12 mouse cellular contexts compared by ENCODE assay signal in the genomic region with DNA sequence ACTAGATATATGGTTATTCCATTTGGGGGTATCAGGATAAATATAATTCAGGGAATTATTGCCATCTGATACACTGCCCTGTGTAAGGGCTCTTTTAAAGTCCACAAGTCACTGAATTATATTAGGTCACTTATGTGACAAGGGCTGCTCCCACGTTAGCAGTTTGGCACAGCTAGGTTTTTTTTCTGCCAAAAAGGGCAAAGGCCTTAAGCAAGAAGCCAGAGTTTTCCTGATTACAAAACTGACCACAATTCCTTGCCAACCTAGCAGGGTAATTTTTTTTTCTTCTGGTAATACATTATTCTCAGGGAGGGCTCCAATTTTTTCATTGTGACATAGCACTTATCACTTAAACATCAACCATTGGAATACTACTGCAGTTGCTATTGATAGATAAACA.
DNase-seq lines count a peak whose midpoint lies in the region; ATAC-seq and TF ChIP-seq lines count a peak whose summit lies in the region.
"Had no signal": no experiment of that assay in that cellular context is flagged by ENCODE, and none has a peak within 500 bp of the region (broad histone marks: within the 10 kb centered on the region; RNA-seq: fewer than 3 reads in every experiment).

No protein-coding gene starts in this region.

- no peak overlapping the region for H3K27ac ChIP-seq in kidney, adult 2 months (ENCODE audit: insufficient read depth, low read depth, low read length)
- no peak overlapping the region for H3K27ac ChIP-seq in kidney, embryonic 15.5 days
- H3K27ac ChIP-seq: limb, embryonic 10.5 days; neural tube, embryonic 13.5 days had no signal

- H3ac ChIP-seq in myocyte (ENCODE audit: control insufficient read depth, insufficient read length): no peak overlapping the region

- H3K36me3 ChIP-seq in kidney, adult 2 months (ENCODE audit: control insufficient read depth, insufficient read depth, low read length): no peaks in the 10 kb centered on the region
- no peaks in the 10 kb centered on the region for H3K36me3 ChIP-seq in kidney, embryonic 15.5 days
- no peaks in the 10 kb centered on the region for H3K36me3 ChIP-seq in myocyte (ENCODE audit: control insufficient read depth, insufficient read depth)
- H3K36me3 ChIP-seq: limb, embryonic 10.5 days; neural tube, embryonic 13.5 days had no signal

- no peak overlapping the region for H3K9ac ChIP-seq in kidney, embryonic 15.5 days
- H3K9ac ChIP-seq: neural tube, embryonic 13.5 days had no signal

- 8% methylated on average over 1 of the region's 1 CpGs for WGBS in kidney, adult 2 months
- WGBS in kidney, embryonic 15.5 days: 23% methylated on average over 1 of the region's 1 CpGs

- no peak overlapping the region for H3K4me3 ChIP-seq in kidney, adult 2 months (ENCODE audit: insufficient read depth, low read depth, low read length)
- H3K4me3 ChIP-seq in kidney, embryonic 15.5 days (replicated peaks): no peak overlapping the region
- no peak overlapping the region for H3K4me3 ChIP-seq in myocyte
- H3K4me3 ChIP-seq: limb, embryonic 10.5 days; neural tube, embryonic 13.5 days had no signal

- no peak overlapping the region for H3K4me2 ChIP-seq in kidney, embryonic 15.5 days
- H3K4me2 ChIP-seq in myocyte (ENCODE audit: low read depth): no peak overlapping the region
- H3K4me2 ChIP-seq: neural tube, embryonic 13.5 days had no signal

- no peak for ATAC-seq in kidney, embryonic 15.5 days (replicated peaks; ENCODE audit: low FRiP score)

- no peaks in the 10 kb centered on the region for H3K4me1 ChIP-seq in kidney, adult 2 months (ENCODE audit: control insufficient read depth, insufficient read depth, low read length)
- no peaks in the 10 kb centered on the region for H3K4me1 ChIP-seq in kidney, embryonic 15.5 days
- H3K4me1 ChIP-seq: limb, embryonic 10.5 days; neural tube, embryonic 13.5 days had no signal

- no peak for TF ChIP-seq CTCF in kidney, adult 2 months (conservative IDR thresholded peaks at IDR 0.05; ENCODE audit: insufficient read depth, insufficient read length, low read depth, low read length)

- H3K9me3 ChIP-seq in kidney, embryonic 15.5 days (replicated peaks): no peaks in the 10 kb centered on the region
- H3K9me3 ChIP-seq: limb, embryonic 10.5 days; neural tube, embryonic 13.5 days had no signal

- no peak for TF ChIP-seq POLR2A in kidney, adult 2 months (IDR thresholded peaks at IDR 0.05; ENCODE audit: low read depth, low read length)
- no peak for TF ChIP-seq POLR2A in myocyte (IDR thresholded peaks at IDR 0.05; ENCODE audit: insufficient read length, low read depth)

- no peaks in the 10 kb centered on the region for H3K79me2 ChIP-seq in myocyte (ENCODE audit: control insufficient read depth, insufficient read depth)

- H3K27me3 ChIP-seq in kidney, adult 2 months (replicated peaks; ENCODE audit: control insufficient read depth, insufficient read depth, low read length): 0 out of 2 replicates have a peak, but pooled peaks cover 1% of the 10 kb centered on the region
- no peaks in the 10 kb centered on the region for H3K27me3 ChIP-seq in kidney, embryonic 15.5 days
- no peaks in the 10 kb centered on the region for H3K27me3 ChIP-seq in myocyte (ENCODE audit: control insufficient read depth, insufficient read depth, insufficient read length)
- H3K27me3 ChIP-seq: neural tube, embryonic 13.5 days had no signal

- peak; percentile 92 for DNase-seq in kidney, adult 2 months
- peak; percentile 35 for DNase-seq in adrenal gland, postnatal 25 days
- DNase-seq in kidney, postnatal 14 days: peak; percentile 68
- DNase-seq in B cell, adult 2 months: no peak
- DNase-seq in frontal cortex, postnatal 14 days (ENCODE audit: low spot score in 2 of 2): no peak
- DNase-seq: cerebellum, adult 9-10 months; gastrocnemius, postnatal 25 days; right cerebral cortex, postnatal 25 days had no signal

TF ChIP-seq in myocyte, 11 proteins besides CTCF, POLR2A, EP300 and RAD21:
- 0 out of 2 replicates have a peak, but pooled peaks have one; percentile 26 for TF ChIP-seq CEBPB (IDR thresholded peaks at IDR 0.05; ENCODE audit: insufficient read depth, poor library complexity, severe bottlenecking)
- no peak for TF ChIP-seq MAX (IDR thresholded peaks at IDR 0.05; ENCODE audit: low read depth)

Comparison
In these comparisons a context has a peak if more than half of its experiments do, and no peak if none do; other contexts are left out.
1. DNase-seq: peak in kidney, adult 2 months (single experiment), adrenal gland, postnatal 25 days (single experiment) and kidney, postnatal 14 days (single experiment); none in B cell, adult 2 months (0 of 2) and frontal cortex, postnatal 14 days (0 of 2).